Mouse (Mus musculus) stomach, embryonic 14.5 days (tissue): ENCODE data around the gene Dscam. TPM values are rescaled to one million over a fixed set of nuclear protein-coding genes. Genes with fewer than 3 reads are reported as not detected.

Experiments
- ATAC-seq: fragments of 200-750 bp; cut with Nextera tagmentation; 2 replicates; pipeline ENCODE4 v1.8.0; 2017; ENCODE audit warnings: low read depth, moderate TSS enrichment; ENCODE audit not compliant: insufficient number of reproducible peaks, insufficient read depth, low FRiP score
- H3K27ac ChIP-seq: fragments of 300-500 bp; sonication (generic); 2 replicates; pipeline ENCODE4 v1.5.1; 2014; ENCODE audit warnings: mild to moderate bottlenecking, low read length, moderate library complexity, mixed read lengths
- H3K27me3 ChIP-seq: fragments of 300-500 bp; sonication (generic); 2 replicates; pipeline ENCODE4 v1.6.1; 2014; ENCODE audit warnings: low read length, control low read depth, mixed read lengths; ENCODE audit not compliant: control insufficient read depth, insufficient read depth
- H3K36me3 ChIP-seq: fragments of 300-500 bp; sonication (generic); 2 replicates; pipeline ENCODE4 v1.6.1; 2014; ENCODE audit warnings: mild to moderate bottlenecking, control low read depth, low read length, moderate library complexity, mixed read lengths; ENCODE audit not compliant: control insufficient read depth, insufficient read depth
- H3K4me1 ChIP-seq: fragments of 300-500 bp; sonication (generic); 2 replicates; pipeline ENCODE4 v1.6.1; 2014; ENCODE audit warnings: low read length, control low read depth, mixed read lengths; ENCODE audit not compliant: control insufficient read depth, insufficient read depth
- H3K4me2 ChIP-seq: fragments of 300-500 bp; sonication (generic); replicated peaks from 2 replicates; pipeline ENCODE4 v1.6.1; 2014; ENCODE audit warnings: low read depth, low read length, control low read depth
- H3K4me3 ChIP-seq: fragments of 300-500 bp; sonication (generic); 2 replicates; pipeline ENCODE4 v1.5.1; 2014; ENCODE audit warnings: low read depth, low read length, control low read depth
- H3K9ac ChIP-seq: fragments of 300-500 bp; sonication (generic); replicated peaks from 2 replicates; pipeline ENCODE4 v1.6.1; 2014; ENCODE audit warnings: low read depth, mild to moderate bottlenecking, control low read depth, low read length, moderate library complexity, mixed read lengths
- H3K9me3 ChIP-seq: fragments of 300-500 bp; sonication (generic); 2 replicates; pipeline ENCODE4 v1.6.1; 2016; ENCODE audit warnings: low read depth, low read length, control low read depth; ENCODE audit not compliant: control insufficient read depth
- WGBS: fragments of 180-500 bp; shearing (Covaris S2); extraction: QIAGEN DNeasy Blood & Tissue Kit; methylation state at CpG from one replicate; pipeline ENCODE4 v1.1.7; 2014; 5-methylcytosine and 5-hydroxymethylcytosine counted together
- polyA plus RNA-seq: library from polyadenylated mRNA; unstranded; fragments of >200 nt; fragmentation: Nextera tagmentation; extraction: Ambion mirVana; gene quantifications from 2 replicates; pipeline ENCODE4 v1.2.1, GENCODE M21; 2014

The Dscam gene
- polyA plus RNA-seq, 1 experiment from 2014 or later: 0.30 TPM

DNA sequence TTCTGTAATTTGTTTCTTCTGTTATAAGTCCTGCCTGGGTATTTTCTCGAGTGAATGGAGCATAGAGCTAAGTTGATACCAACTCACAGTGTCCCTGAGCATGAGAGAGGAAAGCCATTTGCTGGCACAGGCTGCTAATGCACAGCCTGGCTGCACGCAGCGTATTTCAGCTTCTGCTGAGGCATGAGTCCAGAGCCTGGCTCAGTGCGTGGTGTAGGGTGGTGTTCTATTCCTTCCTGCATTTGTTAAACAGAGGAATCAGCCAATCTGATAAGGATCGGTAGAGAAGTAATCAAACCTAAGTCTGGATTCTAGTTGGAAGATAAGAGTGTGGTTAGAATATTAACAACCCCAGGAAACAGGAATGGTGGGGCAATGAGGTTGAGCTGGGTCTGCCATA, 500.8 kb downstream of the Dscam start:
- Histone ChIP-seq H3K36me3 (no peaks in the 10 kb centered on the region), H3K9ac (no peak overlapping the region), H3K4me1 (no peaks in the 10 kb centered on the region), H3K27me3 (no peaks in the 10 kb centered on the region), H3K4me2 (no peak overlapping the region), H3K9me3 (no peaks in the 10 kb centered on the region), H3K27ac (no peak overlapping the region), H3K4me3 (no peak overlapping the region)
- 53% methylated on average over 5 of the region's 5 CpGs for WGBS
- no peak for ATAC-seq

DNA sequence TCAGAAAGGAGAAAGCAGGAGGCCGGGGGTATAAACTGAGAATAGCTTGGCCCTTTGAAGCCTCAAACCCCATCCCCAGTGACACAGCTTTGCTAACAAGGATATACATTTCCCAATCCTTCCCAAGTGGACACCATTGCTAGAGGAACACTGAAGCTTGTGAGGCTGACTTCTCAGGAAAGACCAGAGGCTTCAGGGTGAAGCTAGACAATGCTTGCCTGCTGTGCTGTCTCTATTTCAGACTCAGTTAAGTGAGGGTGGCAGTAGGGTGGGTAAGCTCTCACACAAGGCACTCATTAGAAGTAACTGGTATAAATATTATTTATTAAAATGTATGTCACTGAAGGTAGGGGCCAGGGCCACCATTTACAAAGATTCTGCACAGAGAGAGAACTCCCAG, 502.1 kb downstream of the Dscam start:
- H3K4me1 ChIP-seq: no peaks in the 10 kb centered on the region
- no peaks in the 10 kb centered on the region for H3K9me3 ChIP-seq
- H3K36me3 ChIP-seq: no peaks in the 10 kb centered on the region
- WGBS: 82% methylated on average over 1 of the region's 1 CpGs
- no peaks in the 10 kb centered on the region for H3K27me3 ChIP-seq
- no peak overlapping the region for H3K4me2 ChIP-seq
- no peak overlapping the region for H3K9ac ChIP-seq
- no peak overlapping the region for H3K4me3 ChIP-seq
- ATAC-seq: no peak
- H3K27ac ChIP-seq: no peak overlapping the region

DNA sequence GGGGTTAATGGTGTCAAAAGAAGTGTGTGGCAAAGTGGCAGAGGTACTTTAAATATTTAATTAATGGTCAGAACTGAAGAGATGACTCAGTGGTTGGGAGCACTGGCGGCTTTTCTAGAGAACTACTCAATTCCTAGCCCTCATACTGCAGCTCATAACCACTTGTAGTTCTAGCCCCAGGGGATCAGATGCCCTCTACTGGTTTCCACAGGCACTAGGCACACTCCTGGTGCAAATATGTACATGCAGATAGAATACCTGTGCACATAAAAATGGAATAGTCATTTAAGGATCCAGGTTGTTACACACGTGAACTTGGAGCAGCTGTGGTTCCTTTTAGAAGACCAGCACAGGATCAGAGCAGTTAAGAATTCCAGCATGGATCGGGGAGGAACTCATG, 509.5 kb downstream of the Dscam start:
- WGBS: 88% methylated on average over 3 of the region's 3 CpGs
- no peaks in the 10 kb centered on the region for H3K4me1 ChIP-seq
- H3K4me3 ChIP-seq: no peak overlapping the region
- H3K27me3 ChIP-seq: no peaks in the 10 kb centered on the region
- ATAC-seq: no peak
- no peak overlapping the region for H3K4me2 ChIP-seq
- H3K9ac ChIP-seq: no peak overlapping the region
- no peak overlapping the region for H3K27ac ChIP-seq
- no peaks in the 10 kb centered on the region for H3K9me3 ChIP-seq
- H3K36me3 ChIP-seq: no peaks in the 10 kb centered on the region

DNA sequence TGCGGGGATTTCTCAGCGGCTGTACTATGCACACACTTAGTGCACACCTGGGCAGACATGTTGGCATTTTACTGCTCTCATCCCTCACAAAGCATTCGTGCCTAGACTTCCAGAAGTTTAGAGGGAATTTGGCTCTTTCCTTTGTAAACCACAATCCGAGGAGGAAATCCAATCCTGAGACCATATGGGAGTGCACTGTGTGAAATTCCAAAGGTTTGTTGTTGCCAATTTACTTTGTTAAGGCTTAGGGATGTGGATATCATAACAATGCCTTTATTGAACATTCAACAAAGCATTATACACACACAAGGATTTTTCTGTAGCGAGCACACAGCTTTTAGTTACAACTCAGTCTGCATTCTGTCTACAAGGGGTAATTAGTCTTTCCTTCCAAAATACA, 511.3 kb downstream of the Dscam start:
- no peak overlapping the region for H3K4me3 ChIP-seq
- no peak overlapping the region for H3K9ac ChIP-seq
- 60% methylated on average over 5 of the region's 5 CpGs for WGBS
- no peaks in the 10 kb centered on the region for H3K4me1 ChIP-seq
- H3K27ac ChIP-seq: no peak overlapping the region
- no peak for ATAC-seq
- no peak overlapping the region for H3K4me2 ChIP-seq
- no peaks in the 10 kb centered on the region for H3K9me3 ChIP-seq
- no peaks in the 10 kb centered on the region for H3K27me3 ChIP-seq
- H3K36me3 ChIP-seq: no peaks in the 10 kb centered on the region

DNA sequence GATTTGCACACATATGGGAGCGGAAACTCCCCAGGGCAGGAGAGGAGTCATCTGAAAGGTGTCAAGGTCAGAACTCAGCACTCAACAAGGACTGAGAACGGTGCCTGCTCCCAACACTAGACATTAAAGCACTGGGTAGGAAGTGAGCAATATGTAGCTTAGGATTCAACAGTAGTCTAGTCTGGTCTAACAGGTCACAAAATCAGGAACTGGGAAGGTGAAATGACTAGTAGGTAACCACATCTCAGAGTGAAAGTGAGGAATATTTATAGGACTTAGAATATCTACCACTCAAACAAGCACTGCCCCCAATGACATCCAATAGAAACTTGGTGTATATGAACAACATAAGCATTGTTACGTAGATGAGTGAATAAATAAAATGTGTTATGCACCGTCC, 515.0 kb downstream of the Dscam start:
- no peak overlapping the region for H3K4me3 ChIP-seq
- H3K4me2 ChIP-seq: no peak overlapping the region
- H3K9ac ChIP-seq: no peak overlapping the region
- ATAC-seq: no peak
- H3K4me1 ChIP-seq: no peaks in the 10 kb centered on the region
- H3K27me3 ChIP-seq: no peaks in the 10 kb centered on the region
- H3K9me3 ChIP-seq: no peaks in the 10 kb centered on the region
- 86% methylated on average over 4 of the region's 4 CpGs for WGBS
- no peak overlapping the region for H3K27ac ChIP-seq
- H3K36me3 ChIP-seq: no peaks in the 10 kb centered on the region

DNA sequence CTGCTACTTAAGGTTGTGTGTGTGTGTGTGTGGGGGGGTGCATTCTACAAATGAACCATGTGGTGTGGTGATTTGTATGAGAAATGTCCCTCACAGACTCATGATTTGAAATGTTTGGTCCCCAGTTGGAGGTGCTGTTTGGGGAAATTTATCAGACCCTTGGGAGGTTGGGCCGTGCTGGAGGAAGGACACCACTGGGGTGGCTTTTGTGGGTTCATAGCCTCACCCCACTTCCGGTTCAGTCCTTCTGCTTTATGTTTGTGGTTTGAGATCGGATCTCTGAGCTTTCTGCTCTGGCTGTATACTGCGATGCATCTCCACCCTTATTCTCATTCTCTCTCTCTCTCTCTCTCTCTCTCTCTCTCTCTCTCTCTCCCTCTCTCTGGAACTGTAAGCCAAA, 516.5 kb downstream of the Dscam start:
- Histone ChIP-seq H3K27me3 (no peaks in the 10 kb centered on the region), H3K4me1 (no peaks in the 10 kb centered on the region), H3K27ac (no peak overlapping the region), H3K4me3 (no peak overlapping the region), H3K4me2 (no peak overlapping the region), H3K9me3 (no peaks in the 10 kb centered on the region), H3K9ac (no peak overlapping the region), H3K36me3 (no peaks in the 10 kb centered on the region)
- WGBS: 84% methylated on average over 4 of the region's 4 CpGs
- no peak for ATAC-seq

DNA sequence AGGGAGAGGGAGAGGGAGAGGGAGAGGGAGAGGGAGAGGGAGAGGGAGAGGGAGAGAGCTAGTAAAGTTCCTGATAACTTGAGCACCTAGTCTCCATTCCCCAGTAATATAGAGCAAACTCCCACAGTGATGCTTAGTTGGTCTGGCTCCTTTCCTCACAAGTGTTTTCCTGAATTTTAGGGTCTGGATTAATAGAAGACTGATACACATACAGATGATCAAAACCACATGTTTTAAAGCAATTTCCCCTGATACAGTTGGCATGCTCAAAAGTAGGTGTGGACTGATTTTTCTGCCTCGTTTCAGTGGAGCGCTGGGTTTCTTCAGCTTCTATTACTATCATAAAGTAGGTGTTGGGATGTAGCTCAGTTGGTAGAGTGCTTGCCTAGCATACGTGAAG, 519.1 kb downstream of the Dscam start:
- no peaks in the 10 kb centered on the region for H3K9me3 ChIP-seq
- no peak overlapping the region for H3K4me3 ChIP-seq
- ATAC-seq: no peak
- WGBS: 83% methylated on average over 3 of the region's 3 CpGs
- H3K27ac ChIP-seq: no peak overlapping the region
- H3K27me3 ChIP-seq: no peaks in the 10 kb centered on the region
- no peaks in the 10 kb centered on the region for H3K4me1 ChIP-seq
- no peaks in the 10 kb centered on the region for H3K36me3 ChIP-seq
- no peak overlapping the region for H3K4me2 ChIP-seq
- no peak overlapping the region for H3K9ac ChIP-seq

DNA sequence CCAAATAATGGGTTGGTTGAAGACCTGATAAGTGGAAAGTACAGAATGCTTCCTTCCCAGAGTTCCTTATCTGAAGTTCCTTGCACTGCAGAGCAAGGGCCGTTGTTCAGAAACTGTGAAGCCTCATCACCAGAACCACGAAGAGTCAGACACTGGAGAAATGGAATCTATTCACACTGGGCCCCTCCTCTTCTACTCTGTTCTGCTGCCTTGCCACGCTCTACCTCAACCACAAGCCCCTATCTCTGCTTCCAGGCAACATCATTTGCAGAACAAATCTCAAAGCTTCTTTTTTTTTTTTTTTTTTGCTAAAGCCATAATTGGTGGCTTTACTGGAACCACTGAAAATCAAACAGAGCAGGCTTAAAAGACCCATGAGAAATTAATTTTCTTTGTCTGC, 530.5 kb downstream of the Dscam start:
- Histone ChIP-seq H3K9ac (no peak overlapping the region), H3K4me2 (no peak overlapping the region), H3K27ac (no peak overlapping the region), H3K36me3 (no peaks in the 10 kb centered on the region), H3K4me1 (no peaks in the 10 kb centered on the region), H3K4me3 (no peak overlapping the region), H3K27me3 (no peaks in the 10 kb centered on the region), H3K9me3 (no peaks in the 10 kb centered on the region)
- ATAC-seq: no peak
- WGBS: 83% methylated on average over 3 of the region's 3 CpGs

DNA sequence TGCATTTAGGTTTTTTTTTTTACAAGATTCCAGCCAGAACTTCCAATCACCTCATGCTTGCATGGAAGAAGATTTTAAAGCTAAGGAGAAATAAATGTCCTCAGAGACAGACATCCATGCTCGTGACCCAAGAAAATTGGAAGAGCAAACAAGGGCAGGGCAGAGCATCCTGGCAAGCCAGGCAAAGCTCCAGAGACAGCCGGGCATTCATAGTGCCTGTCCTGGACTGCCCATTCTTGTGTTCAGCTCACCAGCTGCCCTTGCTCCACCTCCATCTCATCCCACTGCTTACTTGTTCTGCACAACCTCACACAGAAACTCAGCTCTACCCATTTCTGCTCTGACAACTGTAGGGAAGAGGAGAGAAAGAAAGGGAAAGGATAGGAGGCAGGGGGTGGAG, 534.6 kb downstream of the Dscam start:
- ATAC-seq: no peak
- Histone ChIP-seq H3K9ac (no peak overlapping the region), H3K27ac (no peak overlapping the region), H3K27me3 (no peaks in the 10 kb centered on the region), H3K4me1 (no peaks in the 10 kb centered on the region), H3K4me3 (no peak overlapping the region), H3K9me3 (no peaks in the 10 kb centered on the region), H3K36me3 (no peaks in the 10 kb centered on the region), H3K4me2 (no peak overlapping the region)
- WGBS: 52% methylated on average over 2 of the region's 2 CpGs
